Mouse (Mus musculus) CH12.LX (cell line): Measurements from ENCODE around the gene Aff3. TPM values are rescaled to one million over a fixed set of nuclear protein-coding genes. Genes with fewer than 3 reads are reported as not detected.
A peak's percentile ranks its signal among the peaks of the same experiment; 100 is the strongest.

Source experiments
- DNase-seq: peaks from one replicate; pipeline ENCODE4 v3.0.0-alpha.2; 2013; ENCODE audit errors: extremely low read depth
- H3K27ac ChIP-seq: 2 replicates; pipeline ENCODE4 v1.5.1; 2012; ENCODE audit warnings: low read depth, mild to moderate bottlenecking, control low read depth, moderate library complexity; ENCODE audit not compliant: insufficient read depth
- H3K27me3 ChIP-seq: replicated peaks from 2 replicates; pipeline ENCODE3; 2012; ENCODE audit warnings: inconsistent platforms
- H3K36me3 ChIP-seq, 2 experiments: replicated peaks in 1 of 2; 2 replicates each; pipeline versions ENCODE3 to v1.6.1; 2012; ENCODE audit warnings: inconsistent platforms in 1 of 2, low read length in 1 of 2, mild to moderate bottlenecking in 1 of 2, mixed read lengths in 1 of 2, moderate library complexity in 1 of 2; ENCODE audit not compliant: control insufficient read depth in 1 of 2, insufficient read depth in 1 of 2
- H3K4me1 ChIP-seq, 2 experiments: 2 replicates each; pipeline ENCODE4 v1.6.1; 2012; ENCODE audit warnings: inconsistent platforms in 1 of 2, moderate library complexity in 1 of 2; ENCODE audit not compliant: insufficient read depth in 2 of 2, control insufficient read depth in 1 of 2
- H3K4me2 ChIP-seq: 2 replicates; pipeline ENCODE4 v1.6.1; 2012; ENCODE audit warnings: low read depth, mild to moderate bottlenecking, control low read depth; ENCODE audit not compliant: poor library complexity, insufficient read depth, severe bottlenecking
- H3K4me3 ChIP-seq, 3 experiments: fragments of 150-350 bp in 1 of 3; sonication (generic) in 1 of 3; replicated peaks in 1 of 3; 2 replicates each; pipeline versions ENCODE3 to v1.5.1; 2011 to 2012; ENCODE audit warnings: low read depth in 2 of 3, low read length in 2 of 3, mild to moderate bottlenecking in 2 of 3, moderate library complexity in 2 of 3, control low read depth in 1 of 3, improper control_type of control experiment in 1 of 3, inconsistent platforms in 1 of 3, mixed read lengths in 1 of 3; ENCODE audit not compliant: poor library complexity in 1 of 3
- H3K79me2 ChIP-seq: replicated peaks from 2 replicates; pipeline ENCODE4 v1.6.1; 2012; ENCODE audit warnings: mild to moderate bottlenecking, moderate library complexity; ENCODE audit not compliant: control insufficient read depth, poor library complexity, insufficient read depth, severe bottlenecking; ENCODE audit errors: extremely low read depth
- H3K9ac ChIP-seq: 2 replicates; pipeline ENCODE4 v1.6.1; 2012; ENCODE audit warnings: low read depth, mild to moderate bottlenecking, control low read depth, moderate library complexity; ENCODE audit not compliant: insufficient read depth
- H3K9me3 ChIP-seq: replicated peaks from 2 replicates; pipeline ENCODE3; 2012; ENCODE audit warnings: low read length, inconsistent platforms, mixed read lengths
- BHLHE40 ChIP-seq: IDR thresholded peaks from 2 replicates; pipeline ENCODE4 v1.6.1; 2011; ENCODE audit warnings: mild to moderate bottlenecking, low read depth, low read length, improper control_type of control experiment
- EP300 ChIP-seq: IDR thresholded peaks from 2 replicates; pipeline ENCODE4 v1.6.1; 2011; ENCODE audit warnings: low read length, improper control_type of control experiment
- ETS1 ChIP-seq: conservative IDR thresholded peaks from 2 replicates; pipeline ENCODE4 v1.6.1; 2012; ENCODE audit warnings: low read depth, mild to moderate bottlenecking, inconsistent platforms, low read length, improper control_type of control experiment, moderate library complexity
- IRF4 ChIP-seq: IDR thresholded peaks from 2 replicates; pipeline ENCODE4 v1.6.1; 2014; ENCODE audit warnings: low read depth, mild to moderate bottlenecking, inconsistent platforms, low read length, improper control_type of control experiment
- JUN ChIP-seq: IDR thresholded peaks from 2 replicates; pipeline ENCODE4 v1.6.1; 2011; ENCODE audit warnings: low read depth, mild to moderate bottlenecking, low read length, improper control_type of control experiment, moderate library complexity; ENCODE audit not compliant: insufficient read depth
- JUND ChIP-seq: conservative IDR thresholded peaks from 2 replicates; pipeline ENCODE4 v1.6.1; 2011; ENCODE audit warnings: low read depth, low read length, improper control_type of control experiment
- KAT2A ChIP-seq: IDR thresholded peaks from 2 replicates; pipeline ENCODE4 v1.6.1; 2012; ENCODE audit warnings: low read length, improper control_type of control experiment, inconsistent platforms; ENCODE audit not compliant: insufficient replicate concordance
- MAZ ChIP-seq: IDR thresholded peaks from 2 replicates; pipeline ENCODE4 v1.6.1; 2012; ENCODE audit warnings: low read depth, mild to moderate bottlenecking, inconsistent platforms, low read length, improper control_type of control experiment, moderate library complexity
- TBP ChIP-seq: conservative IDR thresholded peaks from 2 replicates; pipeline ENCODE4 v1.6.1; 2011; ENCODE audit warnings: low read depth, low read length, improper control_type of control experiment
- TCF12 ChIP-seq: IDR thresholded peaks from 2 replicates; pipeline ENCODE4 v1.6.1; 2014; ENCODE audit warnings: low read depth, mild to moderate bottlenecking, inconsistent platforms, low read length, improper control_type of control experiment
- USF1 ChIP-seq: IDR thresholded peaks from 2 replicates; pipeline ENCODE4 v1.6.1; 2014; ENCODE audit warnings: low read depth, mild to moderate bottlenecking, inconsistent platforms, low read length, improper control_type of control experiment
- USF2 ChIP-seq: conservative IDR thresholded peaks from 2 replicates; pipeline ENCODE4 v1.6.1; 2011; ENCODE audit warnings: low read depth, low read length, improper control_type of control experiment
- ZKSCAN1 ChIP-seq: IDR thresholded peaks from 2 replicates; pipeline ENCODE4 v1.6.1; 2012; ENCODE audit warnings: low read depth, inconsistent platforms, low read length, improper control_type of control experiment, borderline replicate concordance
- ZMIZ1 ChIP-seq: IDR thresholded peaks from 2 replicates; pipeline ENCODE4 v1.6.1; 2012; ENCODE audit warnings: low read depth, mild to moderate bottlenecking, inconsistent platforms, low read length, improper control_type of control experiment
- ZNF384 ChIP-seq: IDR thresholded peaks from 2 replicates; pipeline ENCODE4 v1.6.1; 2012; ENCODE audit warnings: low read depth, low read length, improper control_type of control experiment, inconsistent platforms
- dilution Hi-C: fragments of 300-500 bp; cut with MboI; formaldehyde crosslinking; loops from 2 replicates; pipeline ENCODE4 v1.14.3; 2020; ENCODE audit warnings: low sequenced_read_pairs; ENCODE audit not compliant: extremely low pct_unique_long_range_greater_than_20kb, extremely low pct_ligation_motif_present
- in situ Hi-C: fragments of 300-500 bp; cut with MboI; formaldehyde crosslinking; loops from 3 replicates; pipeline ENCODE4 v1.14.3; 2019; ENCODE audit warnings: low sequenced_read_pairs, low pct_ligation_motif_present, low pct_unique_long_range_greater_than_20kb, mixed read lengths
- polyA plus RNA-seq: library from polyadenylated mRNA; unstranded; fragments of >175 nt; gene quantifications from 2 replicates; pipeline ENCODE4 v1.2.1, GENCODE M21; 2012; ENCODE audit warnings: low read depth; ENCODE audit not compliant: insufficient read length
- total RNA-seq, 2 experiments: library from RNA; depleted of rRNA; stranded (reverse); fragments of 300-350 nt in 1 of 2; fragments of >200 nt in 1 of 2; gene quantifications; 2 replicates each; pipeline ENCODE4 v1.2.3; 2012 to 2014

The Aff3 gene
- total and polyA plus RNA-seq, 3 experiments, result 5.1 to 29.9 (median 7.7) TPM

DNA sequence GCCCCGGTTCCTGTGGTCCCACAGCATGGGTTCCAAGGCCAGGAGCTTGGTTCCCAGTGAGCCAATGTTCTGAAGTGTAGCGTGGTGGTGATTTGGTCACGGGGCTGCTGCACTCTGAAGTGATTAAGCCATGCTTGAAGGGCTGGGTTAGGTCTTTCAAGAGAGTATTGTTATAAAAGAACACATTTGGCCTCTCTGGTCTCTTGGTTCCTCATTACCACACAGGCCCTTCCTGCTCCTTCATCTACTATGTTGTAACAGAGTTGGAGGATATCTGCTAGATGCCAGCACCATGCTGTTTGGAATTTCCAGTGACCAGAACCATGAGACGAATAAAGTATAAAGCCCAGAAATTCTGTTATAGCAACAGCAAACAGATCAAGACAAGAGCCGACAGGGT lies 431.6 kb downstream of the Aff3 start:
- TF ChIP-seq TBP (no peak), USF2 (no peak), IRF4 (no peak), TCF12 (no peak), MAZ (no peak), ETS1 (no peak), ZNF384 (no peak), EP300 (no peak), JUND (no peak), USF1 (no peak)
- no peak overlapping the region for H3K9ac ChIP-seq
- peaks cover 0 to 27% of the 10 kb centered on the region in 2 experiments for H3K36me3 ChIP-seq
- no peaks in the 10 kb centered on the region for H3K27me3 ChIP-seq
- H3K4me1 ChIP-seq, result peaks cover 0 to 61% of the 10 kb centered on the region in 2 experiments; a peak in 2 of 4 replicates
- DNase-seq, result no peak
- no peaks in the 10 kb centered on the region for H3K9me3 ChIP-seq
- H3K79me2 ChIP-seq, result no peaks in the 10 kb centered on the region
- no peak overlapping the region for H3K4me2 ChIP-seq
- dilution Hi-C loops, result no loop called here
- no peak overlapping the region for H3K27ac ChIP-seq
- no peak overlapping the region for H3K4me3 ChIP-seq
- in situ Hi-C loops, result no loop called here

DNA sequence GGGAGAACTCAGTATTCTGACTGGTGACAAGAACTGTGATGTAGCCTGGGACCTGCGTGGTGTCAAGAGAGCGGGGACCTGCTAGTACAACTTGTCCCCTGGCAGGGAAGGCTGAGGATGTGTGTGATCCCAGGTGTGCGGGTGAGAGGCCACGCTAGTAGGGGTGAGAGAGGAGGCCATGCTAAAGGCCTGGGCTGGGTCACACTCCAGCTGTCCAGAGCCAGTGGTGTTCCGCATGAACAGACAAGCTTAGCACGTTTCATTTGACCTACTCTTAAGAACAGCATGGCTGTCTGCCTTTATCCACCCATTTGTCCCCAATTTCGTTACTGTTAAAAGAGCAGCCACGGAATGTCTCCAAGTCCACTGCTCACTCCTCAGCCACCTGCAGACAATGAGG lies 434.7 kb downstream of the Aff3 start:
- H3K36me3 ChIP-seq, result peaks cover 0 to 25% of the 10 kb centered on the region in 2 experiments
- TF ChIP-seq BHLHE40 (peak; percentile 28; the same call in 1 of the 2 replicates), ZKSCAN1 (no peak)
- no peak overlapping the region for H3K9ac ChIP-seq
- in situ Hi-C loops (no loop called here), dilution Hi-C loops (no loop called here)
- no peak for DNase-seq
- H3K27ac ChIP-seq, result no peak overlapping the region
- H3K4me1 ChIP-seq, result peaks cover 0 to 46% of the 10 kb centered on the region in 2 experiments; a peak in 2 of 4 replicates
- H3K4me3 ChIP-seq, result no peak overlapping the region
- H3K79me2 ChIP-seq, result no peaks in the 10 kb centered on the region
- no peaks in the 10 kb centered on the region for H3K9me3 ChIP-seq
- H3K4me2 ChIP-seq, result no peak overlapping the region
- H3K27me3 ChIP-seq, result no peaks in the 10 kb centered on the region

DNA sequence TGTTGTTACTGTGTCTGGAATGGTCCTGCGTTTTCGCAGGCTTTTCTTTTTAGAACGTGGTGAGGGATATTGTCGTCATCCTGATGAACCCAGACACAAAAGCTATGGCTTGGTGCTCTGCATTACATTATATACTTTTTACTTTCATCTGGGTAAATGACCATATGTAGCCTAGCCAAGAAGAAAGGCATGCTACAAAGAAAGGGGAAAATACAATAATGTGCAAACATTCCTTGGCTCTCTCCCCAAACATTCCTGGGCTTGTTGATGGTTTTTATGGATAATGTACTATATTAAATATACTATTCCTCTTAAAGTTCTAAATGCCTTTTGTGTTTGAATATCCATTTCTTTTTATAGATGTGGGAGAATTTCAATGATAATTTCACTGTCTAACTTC lies 435.9 kb downstream of the Aff3 start:
- DNase-seq, result no peak
- peaks cover 0 to 44% of the 10 kb centered on the region in 2 experiments; a peak in 2 of 4 replicates for H3K4me1 ChIP-seq
- dilution Hi-C loops, result no loop called here
- H3K27me3 ChIP-seq, result no peaks in the 10 kb centered on the region
- peaks cover 0 to 23% of the 10 kb centered on the region in 2 experiments for H3K36me3 ChIP-seq
- H3K4me2 ChIP-seq, result no peak overlapping the region
- no peak overlapping the region for H3K27ac ChIP-seq
- no peak for TF ChIP-seq KAT2A
- TF ChIP-seq TCF12, result no peak
- TF ChIP-seq ZMIZ1, result no peak
- no peak for TF ChIP-seq JUN
- no peaks in the 10 kb centered on the region for H3K79me2 ChIP-seq
- no peaks in the 10 kb centered on the region for H3K9me3 ChIP-seq
- in situ Hi-C loops, result no loop called here
- H3K4me3 ChIP-seq, result no peak overlapping the region
- no peak overlapping the region for H3K9ac ChIP-seq
